ENCODE assay signal across 23 mouse cellular contexts in genomic region chrX:11552177-11552576, GRCm38 (mm10).
DNase-seq lines count a peak whose midpoint lies in the region; ATAC-seq and TF ChIP-seq lines count a peak whose summit lies in the region.
"Had no signal": no experiment of that assay in that cellular context is flagged by ENCODE, and none has a peak within 500 bp of the region (broad histone marks: within the 10 kb centered on the region; RNA-seq: fewer than 3 reads in every experiment).

No protein-coding gene starts in this region.

- no peak overlapping the region for H3K9ac ChIP-seq in lung, embryonic 15.5 days
- H3K9ac ChIP-seq: embryonic facial prominence, embryonic 13.5 days; heart, embryonic 15.5 days; limb, embryonic 13.5 days; liver, embryonic 13.5 days; neural tube, embryonic 12.5 days had no signal

- H3K27ac ChIP-seq in lung, embryonic 15.5 days: no peak overlapping the region
- H3K27ac ChIP-seq: embryonic facial prominence, embryonic 13.5 days; heart, embryonic 15.5 days; layer of hippocampus, adult 2 months; limb, embryonic 13.5 days; liver, embryonic 13.5 days; neural tube, embryonic 12.5 days had no signal

- peak; percentile 7 for DNase-seq in CD4-positive, CD25-positive, alpha-beta regulatory T cell, adult 2 months (ENCODE audit: low read depth, low spot score)
- peak; percentile 59 for DNase-seq in heart, adult 11 months
- no peak for DNase-seq in heart, postnatal 4 days
- DNase-seq in lung, postnatal 10 days: no peak
- peak; percentile 72 for DNase-seq in brain, embryonic 14.5 days (ENCODE audit: low read depth)
- no peak for DNase-seq in thymus, postnatal 36 days
- DNase-seq: adrenal gland, postnatal 14 days; cerebellum, adult 18-20 months; cerebellum, postnatal 25 days; gastrocnemius, postnatal 25 days; kidney, postnatal 14 days; layer of hippocampus, postnatal 36 days; liver, embryonic 13.5 days; thymus, postnatal 4 days had no signal

- no peak for ATAC-seq in CD4-positive, CD25-positive, alpha-beta regulatory T cell, adult 4 months
- ATAC-seq in lung, embryonic 15.5 days (ENCODE audit: borderline replicate concordance, extremely low read depth, low FRiP score, low TSS enrichment): peak; percentile 31; the same call in 1 of the 2 replicates
- ATAC-seq: intestine, postnatal 0 days had no signal

- TF ChIP-seq CTCF in brain, embryonic 14.5 days (IDR thresholded peaks at IDR 0.05; ENCODE audit: borderline replicate concordance, extremely low read depth, insufficient read depth, insufficient read length): no peak

- no peaks in the 10 kb centered on the region for H3K36me3 ChIP-seq in lung, embryonic 15.5 days
- H3K36me3 ChIP-seq: embryonic facial prominence, embryonic 13.5 days; heart, embryonic 15.5 days; limb, embryonic 13.5 days; liver, embryonic 13.5 days; neural tube, embryonic 12.5 days had no signal

- H3K4me1 ChIP-seq in lung, embryonic 15.5 days: peaks cover 23% of the 10 kb centered on the region
- H3K4me1 ChIP-seq: liver, embryonic 13.5 days; megakaryocyte, embryonic 14.5 days had no signal

- no peaks in the 10 kb centered on the region for H3K9me3 ChIP-seq in lung, embryonic 15.5 days
- H3K9me3 ChIP-seq: embryonic facial prominence, embryonic 13.5 days; heart, embryonic 15.5 days; limb, embryonic 13.5 days; liver, embryonic 13.5 days; neural tube, embryonic 12.5 days had no signal

- no peak overlapping the region for H3K4me3 ChIP-seq in lung, embryonic 15.5 days
- H3K4me3 ChIP-seq: embryonic facial prominence, embryonic 13.5 days; heart, embryonic 15.5 days; layer of hippocampus, adult 2 months; limb, embryonic 13.5 days; liver, embryonic 13.5 days; megakaryocyte, embryonic 14.5 days; neural tube, embryonic 12.5 days had no signal

- no peak overlapping the region for H3K4me2 ChIP-seq in lung, embryonic 15.5 days
- H3K4me2 ChIP-seq: embryonic facial prominence, embryonic 13.5 days; heart, embryonic 15.5 days; limb, embryonic 13.5 days; liver, embryonic 13.5 days; neural tube, embryonic 12.5 days had no signal

- H3K27me3 ChIP-seq in lung, embryonic 15.5 days: no peaks in the 10 kb centered on the region; the same call in 1 of the 2 replicates
- H3K27me3 ChIP-seq: neural tube, embryonic 12.5 days had no signal

- TF ChIP-seq POLR2A in brain, embryonic 14.5 days (IDR thresholded peaks at IDR 0.05; ENCODE audit: borderline replicate concordance, extremely low read depth, insufficient read depth, insufficient read length, poor library complexity, severe bottlenecking): no peak

- WGBS in lung, embryonic 15.5 days: 59% methylated on average over 5 of the region's 5 CpGs

Comparison
In these comparisons a context has a peak if more than half of its experiments do, and no peak if none do; other contexts are left out.
1. DNase-seq: peak in CD4-positive, CD25-positive, alpha-beta regulatory T cell, adult 2 months (single experiment), heart, adult 11 months (single experiment) and brain, embryonic 14.5 days (single experiment); none in heart, postnatal 4 days (single experiment), lung, postnatal 10 days (single experiment) and thymus, postnatal 36 days (0 of 2).